Mouse (Mus musculus): ENCODE results near the gene Spryd7. TPM values are rescaled to one million over a fixed set of nuclear protein-coding genes. Genes with fewer than 3 reads are reported as not detected.
A peak's percentile ranks its signal among the peaks of the same experiment; 100 is the strongest.
"Not testable (repeated sequence)": the region's sequence is repeated elsewhere in the genome, so short reads cannot be mapped to it uniquely, and the experiment has no call there.

Spryd7 gene
- polyA plus RNA-seq, 1 experiment from 2014 or later = 59.5 TPM

DNA sequence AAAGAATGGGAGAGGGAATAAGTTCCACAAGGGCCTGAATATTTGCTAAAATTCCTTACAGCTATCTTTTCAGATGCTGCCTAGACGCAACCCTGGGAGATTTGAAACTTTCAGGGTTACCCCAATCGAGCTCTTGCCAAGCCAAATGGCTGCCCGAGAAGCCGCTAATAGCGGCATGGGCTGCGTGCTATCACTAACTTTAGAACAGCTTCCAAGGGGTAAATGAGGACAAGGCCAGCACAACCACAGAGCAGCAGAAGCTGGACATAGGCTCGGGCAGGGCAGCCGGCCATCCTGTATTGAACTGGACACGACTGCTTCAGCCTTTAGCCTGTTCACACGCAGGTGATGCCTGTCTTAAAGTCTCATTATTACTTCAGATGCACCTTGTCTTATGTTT lies 18.4 kb upstream of the Spryd7 start:
- no peak for ATAC-seq (ENCODE audit: low FRiP score)
- Histone ChIP-seq H3K4me1 (no peaks in the 10 kb centered on the region), H3K36me3 (no peaks in the 10 kb centered on the region), H3K9ac (replicated peaks) (no peak overlapping the region), H3K4me3 (replicated peaks) (no peak overlapping the region), H3K9me3 (replicated peaks) (no peaks in the 10 kb centered on the region), H3K27ac (replicated peaks) (no peak overlapping the region), H3K4me2 (no peak overlapping the region), H3K27me3 (replicated peaks) (no peaks in the 10 kb centered on the region)
- 92% methylated on average over 10 of the region's 10 CpGs for WGBS

DNA sequence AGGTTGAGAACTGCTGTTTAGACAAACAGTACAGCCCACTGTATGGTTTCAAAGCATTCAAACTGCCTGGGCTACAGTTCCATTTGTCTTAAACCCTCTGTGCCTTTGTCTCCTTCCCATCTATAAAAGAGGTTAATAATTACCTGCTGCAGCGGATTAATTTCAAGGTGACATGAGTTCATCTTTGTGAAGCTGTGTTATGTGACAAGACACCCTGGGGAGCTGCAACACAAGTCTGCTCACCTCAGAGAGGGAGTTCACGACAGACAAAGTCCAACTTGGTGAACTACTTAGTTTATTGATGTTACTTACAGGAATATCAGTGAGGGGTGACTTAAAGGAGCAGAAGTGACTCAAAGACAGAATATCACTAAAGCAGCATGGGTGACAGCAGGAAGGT lies 15.4 kb upstream of the Spryd7 start:
- H3K9me3 ChIP-seq (replicated peaks) = no peaks in the 10 kb centered on the region
- no peak overlapping the region for H3K4me3 ChIP-seq (replicated peaks)
- no peak overlapping the region for H3K4me2 ChIP-seq
- no peaks in the 10 kb centered on the region for H3K27me3 ChIP-seq (replicated peaks)
- no peaks in the 10 kb centered on the region for H3K4me1 ChIP-seq
- 59% methylated on average over 2 of the region's 2 CpGs for WGBS
- H3K27ac ChIP-seq (replicated peaks) = no peak overlapping the region
- H3K36me3 ChIP-seq = no peaks in the 10 kb centered on the region
- no peak for ATAC-seq (ENCODE audit: low FRiP score)
- no peak overlapping the region for H3K9ac ChIP-seq (replicated peaks)

- no peak overlapping the region for H3K9ac ChIP-seq (replicated peaks)
- H3K4me1 ChIP-seq = no peaks in the 10 kb centered on the region
- ATAC-seq (ENCODE audit: low FRiP score) = no peak
- H3K4me2 ChIP-seq = 0 out of 2 replicates have a peak overlapping the region, but pooled peaks have one; percentile 27
- H3K9me3 ChIP-seq (replicated peaks) = no peaks in the 10 kb centered on the region
- H3K27me3 ChIP-seq (replicated peaks) = no peaks in the 10 kb centered on the region
- H3K4me3 ChIP-seq (replicated peaks) = no peak overlapping the region
- no peaks in the 10 kb centered on the region for H3K36me3 ChIP-seq
- no peak overlapping the region for H3K27ac ChIP-seq (replicated peaks)
- WGBS = 6% methylated on average over 4 of the region's 4 CpGs
Measured at GRCm38 (mm10) chr14:61571366-61571765, 14.7 kb upstream of the Spryd7 start.

DNA sequence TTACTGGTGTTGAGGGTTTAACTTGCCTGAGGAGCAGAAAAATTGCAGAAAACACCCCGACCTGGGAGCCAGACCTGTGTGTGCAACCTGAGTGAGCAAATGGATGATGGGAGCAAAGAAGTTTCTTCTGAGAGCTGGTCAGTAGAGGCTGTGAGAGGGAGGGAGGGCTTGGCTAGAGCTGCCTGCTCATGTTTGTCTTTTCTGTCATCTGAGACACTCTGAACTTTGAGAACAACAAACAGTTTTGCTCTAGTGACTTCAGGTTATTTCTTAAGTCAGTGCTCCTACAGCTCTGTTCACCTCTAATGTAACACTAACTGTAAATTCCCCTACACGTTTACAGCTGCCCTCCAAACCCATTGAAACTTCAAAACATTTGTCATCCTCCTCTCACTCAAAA lies 12.7 kb upstream of the Spryd7 start:
- no peak for ATAC-seq (ENCODE audit: low FRiP score)
- Histone ChIP-seq H3K9me3 (replicated peaks) (no peaks in the 10 kb centered on the region), H3K4me3 (replicated peaks) (no peak overlapping the region), H3K27me3 (replicated peaks) (no peaks in the 10 kb centered on the region), H3K4me2 (no peak overlapping the region), H3K36me3 (no peaks in the 10 kb centered on the region), H3K9ac (replicated peaks) (no peak overlapping the region), H3K4me1 (no peaks in the 10 kb centered on the region), H3K27ac (replicated peaks) (no peak overlapping the region)
- WGBS = 79% methylated on average over 2 of the region's 2 CpGs

DNA sequence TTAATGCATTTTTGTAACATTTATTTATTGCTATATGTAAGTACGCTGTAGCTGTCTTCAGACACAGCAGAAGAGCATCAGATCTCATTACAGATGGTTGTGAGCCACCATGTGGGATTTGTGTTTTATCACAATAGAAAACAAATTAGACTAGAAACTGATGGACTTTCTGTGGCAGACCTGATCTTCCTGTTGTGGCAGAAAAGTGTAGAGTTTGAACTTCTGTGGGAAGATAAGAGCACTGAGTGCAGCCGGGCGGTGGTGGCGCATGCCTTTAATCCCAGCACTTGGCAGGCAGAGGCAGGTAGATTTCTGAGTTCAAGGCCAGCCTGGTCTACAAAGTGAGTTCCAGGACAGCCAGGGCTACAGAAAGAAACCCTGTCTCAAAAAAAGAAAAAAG lies 9.5 kb upstream of the Spryd7 start:
- not testable (repeated sequence) for H3K9me3 ChIP-seq (replicated peaks); H3K4me3 ChIP-seq (replicated peaks); H3K27me3 ChIP-seq (replicated peaks); ATAC-seq (ENCODE audit: low FRiP score); H3K36me3 ChIP-seq; H3K9ac ChIP-seq (replicated peaks); H3K4me2 ChIP-seq; H3K27ac ChIP-seq (replicated peaks); H3K4me1 ChIP-seq
- WGBS = 94% methylated on average over 4 of the region's 4 CpGs

GRCm38 (mm10) chr14:61559856-61560255 lies 3.2 kb upstream of the Spryd7 start:
- no peaks in the 10 kb centered on the region for H3K36me3 ChIP-seq
- no peak overlapping the region for H3K4me3 ChIP-seq (replicated peaks)
- H3K27me3 ChIP-seq (replicated peaks) = no peaks in the 10 kb centered on the region
- no peak for ATAC-seq (ENCODE audit: low FRiP score)
- WGBS = 82% methylated on average over 3 of the region's 3 CpGs
- H3K27ac ChIP-seq (replicated peaks) = no peak overlapping the region
- H3K9ac ChIP-seq (replicated peaks) = no peak overlapping the region
- no peaks in the 10 kb centered on the region; the same call in 1 of the 2 replicates for H3K9me3 ChIP-seq (replicated peaks)
- peaks cover 10% of the 10 kb centered on the region for H3K4me1 ChIP-seq
- H3K4me2 ChIP-seq = no peak overlapping the region

DNA sequence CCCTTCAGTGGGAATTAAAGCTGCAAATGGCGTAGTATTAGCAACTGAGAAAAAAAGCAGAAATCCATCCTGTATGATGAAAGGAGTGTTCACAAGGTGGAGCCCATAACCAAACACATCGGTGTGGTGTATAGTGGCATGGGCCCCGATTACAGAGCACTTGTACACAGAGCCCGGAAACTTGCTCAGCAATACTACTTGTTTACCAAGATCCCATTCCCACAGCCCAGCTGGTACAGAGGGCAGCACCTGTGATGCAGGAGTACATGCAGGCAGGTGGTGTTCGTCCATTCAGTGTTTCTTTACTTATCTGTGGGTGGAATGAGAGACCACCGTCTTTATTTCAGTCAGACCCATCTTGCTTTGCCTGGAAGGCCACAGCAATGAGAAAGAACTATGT lies 2.2 kb upstream of the Spryd7 start:
- no peak for ATAC-seq (ENCODE audit: low FRiP score)
- no peak overlapping the region for H3K9ac ChIP-seq (replicated peaks)
- WGBS = 93% methylated on average over 6 of the region's 6 CpGs

GRCm38 (mm10) chr14:61555931-61556288 lies 776 bp downstream of the Spryd7 start:
- H3K9me3 ChIP-seq (replicated peaks) = no peaks in the 10 kb centered on the region
- peak overlapping the region; percentile 83 for H3K9ac ChIP-seq (replicated peaks)
- peak overlapping the region; percentile 79 for H3K4me2 ChIP-seq
- ATAC-seq (ENCODE audit: low FRiP score) = no peak
- H3K36me3 ChIP-seq = no peaks in the 10 kb centered on the region
- 6% methylated on average over 6 of the region's 6 CpGs for WGBS
- peak overlapping the region; percentile 92 for H3K27ac ChIP-seq (replicated peaks)
- H3K4me1 ChIP-seq = peaks cover 10% of the 10 kb centered on the region
- no peaks in the 10 kb centered on the region for H3K27me3 ChIP-seq (replicated peaks)
- peak overlapping the region; percentile 77 for H3K4me3 ChIP-seq (replicated peaks)

More for the DNA sequence above, 2.2 kb upstream of the Spryd7 start:
- no peak overlapping the region for H3K4me2 ChIP-seq
- H3K27me3 ChIP-seq (replicated peaks) = no peaks in the 10 kb centered on the region
- H3K9me3 ChIP-seq (replicated peaks) = no peaks in the 10 kb centered on the region; the same call in 1 of the 2 replicates
- peaks cover 10% of the 10 kb centered on the region for H3K4me1 ChIP-seq
- no peak overlapping the region for H3K4me3 ChIP-seq (replicated peaks)
- no peaks in the 10 kb centered on the region for H3K36me3 ChIP-seq
- no peak overlapping the region for H3K27ac ChIP-seq (replicated peaks)

GRCm38 (mm10) chr14:61548614-61549013 lies 8.1 kb downstream of the Spryd7 start:
- Histone ChIP-seq H3K4me1 (no peaks in the 10 kb centered on the region), H3K4me2 (no peak overlapping the region), H3K27ac (replicated peaks) (no peak overlapping the region), H3K27me3 (replicated peaks) (no peaks in the 10 kb centered on the region), H3K4me3 (replicated peaks) (no peak overlapping the region), H3K9me3 (replicated peaks) (no peaks in the 10 kb centered on the region), H3K36me3 (peaks cover 22% of the 10 kb centered on the region), H3K9ac (replicated peaks) (no peak overlapping the region)
- 88% methylated on average over 1 of the region's 1 CpGs for WGBS
- no peak for ATAC-seq (ENCODE audit: low FRiP score)

GRCm38 (mm10) chr14:61537772-61538171 lies 18.9 kb downstream of the Spryd7 start:
- ATAC-seq (ENCODE audit: low FRiP score); H3K9ac ChIP-seq (replicated peaks); H3K4me3 ChIP-seq (replicated peaks); H3K27ac ChIP-seq (replicated peaks); H3K4me1 ChIP-seq; H3K9me3 ChIP-seq (replicated peaks); H3K27me3 ChIP-seq (replicated peaks); H3K4me2 ChIP-seq: not testable (repeated sequence)
- peaks cover 17% of the 10 kb centered on the region; the same call in 1 of the 2 replicates for H3K36me3 ChIP-seq
- 88% methylated on average over 10 of the region's 11 CpGs for WGBS

GRCm38 (mm10) chr14:61536631-61537264 lies 19.9 kb downstream of the Spryd7 start:
- no peak for ATAC-seq (ENCODE audit: low FRiP score)
- 91% methylated on average over 5 of the region's 5 CpGs for WGBS
- H3K9me3 ChIP-seq (replicated peaks) = no peaks in the 10 kb centered on the region

GRCm38 (mm10) chr14:61535811-61536210 lies 20.9 kb downstream of the Spryd7 start:
- no peak for ATAC-seq (ENCODE audit: low FRiP score)
- Histone ChIP-seq H3K27ac (replicated peaks) (no peak overlapping the region), H3K27me3 (replicated peaks) (no peaks in the 10 kb centered on the region), H3K4me2 (no peak overlapping the region), H3K4me1 (no peaks in the 10 kb centered on the region), H3K9ac (replicated peaks) (no peak overlapping the region), H3K4me3 (replicated peaks) (no peak overlapping the region), H3K36me3 (peaks cover 17% of the 10 kb centered on the region; the same call in 1 of the 2 replicates), H3K9me3 (replicated peaks) (no peaks in the 10 kb centered on the region)
- 90% methylated on average over 3 of the region's 3 CpGs for WGBS

More at GRCm38 (mm10) chr14:61536631-61537264, 19.9 kb downstream of the Spryd7 start:
- H3K4me3 ChIP-seq (replicated peaks) = no peak overlapping the region
- H3K9ac ChIP-seq (replicated peaks) = no peak overlapping the region
- peaks cover 17% of the 10 kb centered on the region; the same call in 1 of the 2 replicates for H3K36me3 ChIP-seq
- H3K27me3 ChIP-seq (replicated peaks) = no peaks in the 10 kb centered on the region
- no peak overlapping the region for H3K27ac ChIP-seq (replicated peaks)
- no peaks in the 10 kb centered on the region for H3K4me1 ChIP-seq
- H3K4me2 ChIP-seq = no peak overlapping the region
